Mouse (Mus musculus): ENCODE measurements at regions not wholly inside any gene's neighbourhood (a gene's known extent, or its start where the extent isn't known, plus 50 kb on each side); places are given as distances from the start of the nearest gene placed in this dataset.
"Not testable (repeated sequence)": the region's sequence is repeated elsewhere in the genome, so short reads cannot be mapped to it uniquely, and the experiment has no call there.

DNA sequence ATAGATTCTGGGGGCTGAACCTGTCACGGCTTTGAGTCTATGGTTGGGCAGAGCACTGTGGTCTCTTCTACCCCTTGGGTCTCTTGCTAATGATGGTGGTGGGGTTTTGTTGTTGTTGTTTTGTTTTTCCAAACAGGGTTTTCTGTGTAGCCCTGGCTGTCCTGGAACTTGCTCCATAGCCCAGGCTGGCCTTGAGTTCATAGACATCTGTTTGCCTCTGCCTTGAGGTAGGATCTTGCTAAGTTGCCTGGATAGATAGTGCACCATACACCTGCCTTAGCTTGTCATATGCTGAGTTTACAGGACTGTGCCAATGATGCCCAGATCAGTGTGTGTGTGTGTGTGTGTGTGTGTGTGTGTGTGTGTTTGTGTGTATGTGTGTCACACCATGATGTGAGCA lies 121.6 kb upstream of the Cpsf6 start:
- TF ChIP-seq CTCF (IDR thresholded peaks at IDR 0.05; ENCODE audit: borderline replicate concordance, insufficient read depth, low read length) (no peak), POLR2A (IDR thresholded peaks at IDR 0.05; ENCODE audit: low read depth, low read length) (no peak)
- Histone ChIP-seq H3K4me3 (ENCODE audit: insufficient read depth, low read length) (no peak overlapping the region), H3K4me1 (ENCODE audit: control insufficient read depth, insufficient read depth, low read length) (no peaks in the 10 kb centered on the region), H3K27ac (ENCODE audit: insufficient read depth, low read length) (no peak overlapping the region)

DNA sequence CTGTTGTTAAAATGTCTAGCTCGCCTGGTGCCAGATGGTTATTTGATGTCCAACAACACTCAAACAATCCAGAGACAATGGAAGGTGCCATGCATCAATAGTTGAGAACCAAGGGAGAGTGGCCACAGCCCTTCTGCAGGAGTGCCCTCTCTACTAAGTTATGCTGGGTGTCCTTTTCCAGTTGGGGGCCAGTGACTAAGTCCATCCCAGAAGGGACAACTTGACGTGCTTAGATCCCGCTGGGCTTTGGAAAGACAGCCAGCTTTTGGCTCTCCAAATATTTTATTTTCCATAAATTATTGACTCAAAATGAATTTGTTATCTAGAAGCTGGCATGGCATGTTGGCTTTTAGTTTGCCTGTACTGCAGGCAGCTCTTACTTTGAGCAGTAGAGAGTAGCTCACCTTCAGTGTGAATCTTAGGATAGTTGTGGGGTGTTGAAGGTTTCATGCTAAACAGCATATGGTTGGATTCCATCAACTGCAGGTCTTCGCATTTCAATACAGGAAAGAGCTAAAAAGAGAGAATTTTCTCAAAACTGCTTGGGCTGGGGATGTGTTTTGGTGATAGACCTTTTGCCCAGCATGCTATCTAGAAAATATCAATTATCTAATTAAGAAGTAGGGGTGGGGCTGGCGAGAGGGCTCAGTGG lies 120.8 kb upstream of the Cpsf6 start:
- no peak for TF ChIP-seq CTCF (IDR thresholded peaks at IDR 0.05; ENCODE audit: borderline replicate concordance, insufficient read depth, low read length)
- no peak for TF ChIP-seq POLR2A (IDR thresholded peaks at IDR 0.05; ENCODE audit: low read depth, low read length)
- Histone ChIP-seq H3K4me1 (ENCODE audit: control insufficient read depth, insufficient read depth, low read length) (no peaks in the 10 kb centered on the region), H3K27ac (ENCODE audit: insufficient read depth, low read length) (no peak overlapping the region), H3K4me3 (ENCODE audit: insufficient read depth, low read length) (no peak overlapping the region)

GRCm38 (mm10) chr10:117499864-117500453 lies 120.1 kb upstream of the Cpsf6 start:
- no peak overlapping the region for H3K27ac ChIP-seq (ENCODE audit: insufficient read depth, low read length)
- no peak overlapping the region for H3K4me3 ChIP-seq (ENCODE audit: insufficient read depth, low read length)
- H3K4me1 ChIP-seq (ENCODE audit: control insufficient read depth, insufficient read depth, low read length) = no peaks in the 10 kb centered on the region
- TF ChIP-seq POLR2A (IDR thresholded peaks at IDR 0.05; ENCODE audit: low read depth, low read length) = no peak

- TF ChIP-seq POLR2A (IDR thresholded peaks at IDR 0.05; ENCODE audit: low read depth, low read length) (no peak), CTCF (IDR thresholded peaks at IDR 0.05; ENCODE audit: borderline replicate concordance, insufficient read depth, low read length) (no peak)
- no peaks in the 10 kb centered on the region for H3K4me1 ChIP-seq (ENCODE audit: control insufficient read depth, insufficient read depth, low read length)
- no peak overlapping the region for H3K27ac ChIP-seq (ENCODE audit: insufficient read depth, low read length)
- no peak overlapping the region for H3K4me3 ChIP-seq (ENCODE audit: insufficient read depth, low read length)
Measured at GRCm38 (mm10) chr10:117499177-117499863, 119.5 kb upstream of the Cpsf6 start.

DNA sequence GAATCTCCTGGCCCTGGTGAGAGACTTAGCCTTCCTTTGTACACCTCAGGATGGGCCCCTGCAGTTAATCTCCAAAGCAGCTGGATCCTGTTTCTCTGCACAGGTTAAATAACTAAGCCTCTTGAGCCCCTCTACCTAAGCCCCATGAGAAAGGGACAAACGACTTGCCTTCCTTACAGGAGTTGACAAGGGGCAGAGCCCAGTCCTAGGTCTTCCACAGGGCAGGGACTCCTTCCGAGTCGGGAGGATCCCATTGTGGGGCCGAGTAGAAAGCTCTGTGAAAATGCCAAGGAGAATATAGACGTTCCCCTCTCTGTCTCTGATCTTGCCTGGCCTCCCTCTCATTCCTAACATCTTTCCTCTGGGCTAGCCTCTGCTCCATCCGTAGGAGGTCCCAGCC lies 118.7 kb upstream of the Cpsf6 start:
- TF ChIP-seq POLR2A (IDR thresholded peaks at IDR 0.05; ENCODE audit: low read depth, low read length) (no peak), CTCF (IDR thresholded peaks at IDR 0.05; ENCODE audit: borderline replicate concordance, insufficient read depth, low read length) (no peak)
- no peak overlapping the region for H3K4me3 ChIP-seq (ENCODE audit: insufficient read depth, low read length)
- no peaks in the 10 kb centered on the region for H3K4me1 ChIP-seq (ENCODE audit: control insufficient read depth, insufficient read depth, low read length)
- no peak overlapping the region for H3K27ac ChIP-seq (ENCODE audit: insufficient read depth, low read length)

DNA sequence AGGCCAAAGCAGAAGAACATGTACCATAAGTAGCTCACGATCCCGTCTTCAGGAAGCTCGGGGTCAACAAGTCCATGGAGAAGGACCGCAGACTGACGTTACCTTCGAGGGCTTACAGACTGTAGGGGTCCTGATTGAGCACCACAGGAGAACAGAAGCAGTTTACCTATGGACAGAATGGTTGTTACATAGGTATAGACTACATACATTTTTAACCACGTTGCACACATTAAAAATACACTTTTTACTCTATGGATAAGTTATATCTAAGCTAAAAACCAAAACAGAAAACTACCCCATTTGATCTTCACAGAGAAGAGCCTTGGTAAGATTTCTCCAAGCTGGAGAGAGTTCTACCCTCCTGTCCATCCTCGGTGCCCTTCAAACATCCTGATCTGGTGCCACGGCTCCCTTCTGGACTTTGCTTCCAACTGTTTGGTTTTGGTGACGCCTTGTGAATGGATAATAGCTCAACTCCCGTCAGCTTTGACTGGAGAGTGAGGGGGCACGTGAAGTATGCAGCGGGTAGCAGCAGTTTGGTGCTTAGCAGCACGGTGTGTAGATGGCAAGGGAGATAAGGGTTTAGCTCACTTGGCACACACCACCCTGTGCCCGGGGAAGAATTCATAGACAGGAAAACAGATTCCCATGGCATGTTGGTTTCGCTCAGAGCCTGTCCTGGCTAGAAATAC lies 117.9 kb upstream of the Cpsf6 start:
- Histone ChIP-seq H3K4me3 (ENCODE audit: insufficient read depth, low read length) (no peak overlapping the region), H3K4me1 (ENCODE audit: control insufficient read depth, insufficient read depth, low read length) (no peaks in the 10 kb centered on the region), H3K27ac (ENCODE audit: insufficient read depth, low read length) (no peak overlapping the region)
- TF ChIP-seq POLR2A (IDR thresholded peaks at IDR 0.05; ENCODE audit: low read depth, low read length) (no peak), CTCF (IDR thresholded peaks at IDR 0.05; ENCODE audit: borderline replicate concordance, insufficient read depth, low read length) (no peak)

DNA sequence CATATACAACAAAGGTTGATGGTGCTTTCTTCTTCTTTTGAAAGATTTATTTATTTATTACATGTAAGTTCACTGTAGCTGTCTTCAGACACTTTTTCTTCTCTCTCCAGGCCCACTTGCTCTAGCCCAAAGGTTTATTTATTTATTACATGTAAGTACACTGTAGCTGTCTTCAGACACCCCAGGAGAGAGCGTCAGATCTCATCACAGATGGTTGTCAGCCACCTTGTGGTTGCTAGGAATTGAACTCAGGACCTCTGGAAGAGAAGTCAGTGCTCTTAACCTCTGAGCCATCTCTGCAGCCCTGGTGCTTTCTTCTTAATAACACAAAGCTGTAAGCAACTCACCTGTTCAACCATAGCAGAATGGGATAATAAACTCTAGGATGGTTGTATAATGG lies 117.3 kb upstream of the Cpsf6 start:
- not testable (repeated sequence) for H3K4me1 ChIP-seq (ENCODE audit: control insufficient read depth, insufficient read depth, low read length); H3K4me3 ChIP-seq (ENCODE audit: insufficient read depth, low read length); H3K27ac ChIP-seq (ENCODE audit: insufficient read depth, low read length)

GRCm38 (mm10) chr10:117496064-117497011 lies 116.5 kb upstream of the Cpsf6 start:
- Histone ChIP-seq H3K4me1 (ENCODE audit: control insufficient read depth, insufficient read depth, low read length) (no peaks in the 10 kb centered on the region), H3K27ac (ENCODE audit: insufficient read depth, low read length) (no peak overlapping the region), H3K4me3 (ENCODE audit: insufficient read depth, low read length) (no peak overlapping the region)
- TF ChIP-seq CTCF (IDR thresholded peaks at IDR 0.05; ENCODE audit: borderline replicate concordance, insufficient read depth, low read length) (no peak), POLR2A (IDR thresholded peaks at IDR 0.05; ENCODE audit: low read depth, low read length) (no peak)

DNA sequence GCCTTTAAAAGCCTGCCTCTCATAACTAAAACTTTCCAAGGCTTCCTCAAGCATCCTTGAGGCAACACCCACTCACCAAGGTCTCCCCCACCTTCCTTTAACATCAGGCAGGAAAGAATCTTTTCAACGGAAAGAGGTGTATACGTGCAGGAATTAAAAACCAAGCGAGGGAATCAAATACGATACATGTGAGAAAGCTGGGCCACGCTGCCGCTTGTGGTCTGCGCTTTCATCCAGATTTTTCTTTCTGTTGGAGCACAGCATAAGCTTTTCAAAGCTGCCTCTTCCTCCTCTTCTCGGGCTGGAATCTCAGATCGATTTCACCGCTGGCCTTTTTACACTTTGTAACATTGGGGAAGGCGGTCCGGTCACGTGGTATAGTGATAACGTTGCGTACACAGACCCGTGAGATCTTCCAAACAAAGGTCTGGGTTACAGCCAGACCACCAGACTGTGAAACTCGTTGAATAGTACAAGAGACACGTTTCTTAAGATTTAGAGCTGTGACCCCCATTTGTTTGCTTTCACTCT lies 114.4 kb upstream of the Cpsf6 start:
- Histone ChIP-seq H3K4me1 (ENCODE audit: control insufficient read depth, insufficient read depth, low read length) (no peaks in the 10 kb centered on the region), H3K4me3 (ENCODE audit: insufficient read depth, low read length) (peak overlapping the region; percentile 34), H3K27ac (ENCODE audit: insufficient read depth, low read length) (no peak overlapping the region)
- no peak for TF ChIP-seq CTCF (IDR thresholded peaks at IDR 0.05; ENCODE audit: borderline replicate concordance, insufficient read depth, low read length)
